Comparison of ENCODE assay signal across 11 mouse cellular contexts in genomic region chr17:29494062-29494731, GRCm38 (mm10). TPM values are rescaled to one million over a fixed set of nuclear protein-coding genes. Genes with fewer than 3 reads are reported as not detected.
DNase-seq lines count a peak whose midpoint lies in the region; ATAC-seq and TF ChIP-seq lines count a peak whose summit lies in the region.
"Had no signal": no experiment of that assay in that cellular context is flagged by ENCODE, and none has a peak within 500 bp of the region (broad histone marks: within the 10 kb centered on the region; RNA-seq: fewer than 3 reads in every experiment).

No protein-coding gene starts in this region.

- no peak for DNase-seq in heart, postnatal 10 days
- DNase-seq in B cell, adult 2 months, result peak; percentile 67 to 76
- peak; percentile 77 for DNase-seq in ES-CJ7 (ENCODE audit: low read depth, low spot score)
- DNase-seq in layer of hippocampus, adult 18-20 months (ENCODE audit: low spot score in 2 of 2), result no peak
- DNase-seq in kidney, adult 2 months, result no peak
- no peak for DNase-seq in right cerebral cortex, adult 2 months (ENCODE audit: low spot score in 2 of 2)
- DNase-seq: adrenal gland, adult 8-10 months; kidney, postnatal 25 days had no signal

- H3K27me3 ChIP-seq in heart, embryonic 15.5 days, result no peaks in the 10 kb centered on the region
- H3K27me3 ChIP-seq in liver, embryonic 12.5 days (replicated peaks), result no peaks in the 10 kb centered on the region
- no peaks in the 10 kb centered on the region for H3K27me3 ChIP-seq in kidney, adult 2 months (replicated peaks; ENCODE audit: control insufficient read depth, insufficient read depth, low read length)
- H3K27me3 ChIP-seq: lung, embryonic 15.5 days had no signal

- H3K27ac ChIP-seq in heart, embryonic 15.5 days, result no peak overlapping the region
- H3K27ac ChIP-seq in liver, embryonic 12.5 days, result peak overlapping the region; percentile 100
- H3K27ac ChIP-seq in kidney, adult 2 months (ENCODE audit: insufficient read depth, low read depth, low read length), result no peak overlapping the region
- H3K27ac ChIP-seq: lung, embryonic 15.5 days had no signal

- ATAC-seq in heart, embryonic 15.5 days (replicated peaks; ENCODE audit: insufficient number of reproducible peaks, insufficient read depth, low FRiP score, low read depth), result no peak
- ATAC-seq in liver, embryonic 12.5 days, result no peak

- peaks cover 15% of the 10 kb centered on the region for H3K36me3 ChIP-seq in heart, embryonic 15.5 days
- H3K36me3 ChIP-seq in liver, embryonic 12.5 days, result peaks cover 59% of the 10 kb centered on the region
- no peaks in the 10 kb centered on the region; the same call in none of the 2 replicates for H3K36me3 ChIP-seq in kidney, adult 2 months (ENCODE audit: control insufficient read depth, insufficient read depth, low read length)

- no peak for TF ChIP-seq POLR2A in kidney, adult 2 months (IDR thresholded peaks at IDR 0.05; ENCODE audit: low read depth, low read length)

- peak overlapping the region; percentile 89; the same call in 1 of the 2 replicates for H3K4me3 ChIP-seq in heart, embryonic 15.5 days
- peak overlapping the region; percentile 100 for H3K4me3 ChIP-seq in liver, embryonic 12.5 days
- H3K4me3 ChIP-seq in kidney, adult 2 months (ENCODE audit: insufficient read depth, low read depth, low read length), result no peak overlapping the region

- H3K9ac ChIP-seq in heart, embryonic 15.5 days, result no peak overlapping the region
- H3K9ac ChIP-seq in liver, embryonic 12.5 days, result peak overlapping the region; percentile 100
- H3K9ac ChIP-seq: lung, embryonic 15.5 days had no signal

- intact Hi-C loops in heart, postnatal 10 days (cut with DNase I), result loop anchor here (10.0 kb wide), 1 partner anchor 449 kb away; no protein-coding TSS in a partner anchor

- H3K9me3 ChIP-seq in heart, embryonic 15.5 days (replicated peaks), result no peaks in the 10 kb centered on the region
- H3K9me3 ChIP-seq in liver, embryonic 12.5 days (replicated peaks), result no peaks in the 10 kb centered on the region
- H3K9me3 ChIP-seq: lung, embryonic 15.5 days had no signal

- peak overlapping the region; percentile 29; the same call in 1 of the 2 replicates for H3K4me2 ChIP-seq in heart, embryonic 15.5 days
- H3K4me2 ChIP-seq in liver, embryonic 12.5 days, result peak overlapping the region; percentile 92

- peaks cover 15% of the 10 kb centered on the region for H3K4me1 ChIP-seq in heart, embryonic 15.5 days (replicated peaks)
- H3K4me1 ChIP-seq in liver, embryonic 12.5 days, result peaks cover 60% of the 10 kb centered on the region
- peaks cover 5% of the 10 kb centered on the region; the same call in 1 of the 2 replicates for H3K4me1 ChIP-seq in kidney, adult 2 months (ENCODE audit: control insufficient read depth, insufficient read depth, low read length)

- no peak for TF ChIP-seq CTCF in kidney, adult 2 months (conservative IDR thresholded peaks at IDR 0.05; ENCODE audit: insufficient read depth, insufficient read length, low read depth, low read length)

- 70% methylated on average over 10 of the region's 10 CpGs for WGBS in heart, embryonic 15.5 days
- 47% methylated on average over 10 of the region's 10 CpGs for WGBS in liver, embryonic 12.5 days (ENCODE audit: insufficient replicate concordance)
- 67% methylated on average over 10 of the region's 10 CpGs for WGBS in kidney, adult 2 months

RNA-seq across cellular contexts. Expression of gene Pim1, which starts 3.6 kb away (rescaled TPM):
- polyA plus RNA-seq in heart, embryonic 15.5 days (2015; fragmentation: Nextera tagmentation; extraction: Ambion mirVana), result 17.9 and 18.2 TPM in 2 replicates
- 10 to 100 TPM; 40.6 to 51.5 TPM for total RNA-seq in heart, postnatal 10 days (2021)
- polyA plus RNA-seq in liver, embryonic 12.5 days (2016; fragmentation: Nextera tagmentation; extraction: Ambion mirVana), result 112 and 114 TPM in 2 replicates
- 1 to 10 TPM; 4.2 to 4.5 TPM for total RNA-seq in layer of hippocampus, adult 18-20 months (2021)
- polyA plus RNA-seq in kidney, adult 2 months (2012; rRNA removed), result 16.0 and 18.8 TPM in 2 replicates

RNA-seq across cellular contexts. Expression of gene Gm17657, which starts 55.2 kb away (rescaled TPM):
- not detected in 2 replicates for polyA plus RNA-seq in heart, embryonic 15.5 days (2015; fragmentation: Nextera tagmentation; extraction: Ambion mirVana)
- total RNA-seq in heart, postnatal 10 days (2021), result not detected
- polyA plus RNA-seq in liver, embryonic 12.5 days (2016; fragmentation: Nextera tagmentation; extraction: Ambion mirVana), result not detected in 2 replicates
- not detected for total RNA-seq in layer of hippocampus, adult 18-20 months (2021)
- not detected in 2 replicates for polyA plus RNA-seq in kidney, adult 2 months (2012; rRNA removed)
- total RNA-seq: adrenal gland, adult 8-10 months had no signal
- polyA plus RNA-seq: lung, embryonic 15.5 days had no signal

RNA-seq across cellular contexts. Expression of gene Tbc1d22b, which starts 55.4 kb away (rescaled TPM):
- polyA plus RNA-seq in heart, embryonic 15.5 days (2015; fragmentation: Nextera tagmentation; extraction: Ambion mirVana), result 8.5 and 13.0 TPM in 2 replicates
- 10 to 100 TPM; 15.4 to 16.2 TPM for total RNA-seq in heart, postnatal 10 days (2021)
- polyA plus RNA-seq in liver, embryonic 12.5 days (2016; fragmentation: Nextera tagmentation; extraction: Ambion mirVana), result 7.4 and 7.9 TPM in 2 replicates
- 10 to 100 TPM; 37.8 to 41.4 TPM for total RNA-seq in layer of hippocampus, adult 18-20 months (2021)
- polyA plus RNA-seq in kidney, adult 2 months (2012; rRNA removed), result 30.0 and 34.5 TPM in 2 replicates

RNA-seq across cellular contexts. Expression of gene Tmem217, which starts 58.0 kb away (rescaled TPM):
- 0.62 and 1.0 TPM in 2 replicates for polyA plus RNA-seq in heart, embryonic 15.5 days (2015; fragmentation: Nextera tagmentation; extraction: Ambion mirVana)
- not detected for total RNA-seq in heart, postnatal 10 days (2021)
- polyA plus RNA-seq in liver, embryonic 12.5 days (2016; fragmentation: Nextera tagmentation; extraction: Ambion mirVana), result 0.67 and 0.68 TPM in 2 replicates
- total RNA-seq in layer of hippocampus, adult 18-20 months (2021), result not detected
- polyA plus RNA-seq in kidney, adult 2 months (2012; rRNA removed), result 1.3 and 1.7 TPM in 2 replicates

Comparison
In these comparisons a context has a peak if more than half of its experiments do, and no peak if none do; other contexts are left out.
1. DNase-seq: peak in B cell, adult 2 months (2 of 2) and ES-CJ7 (single experiment); none in heart, postnatal 10 days (0 of 2), layer of hippocampus, adult 18-20 months (0 of 2), kidney, adult 2 months (single experiment) and right cerebral cortex, adult 2 months (0 of 2).